Mouse (Mus musculus) liver, postnatal 0 days (tissue): ENCODE data around the gene Plin2.

ENCODE experiments used
- CTCF ChIP-seq: sonication (generic); IDR thresholded peaks from 2 replicates; pipeline ENCODE4 v1.5.1; 2016; ENCODE audit warnings: antibody characterized with exemption, low read depth
- EP300 ChIP-seq: IDR thresholded peaks from 2 replicates; pipeline ENCODE4 v1.6.1; 2016; ENCODE audit warnings: antibody characterized with exemption, low read depth, mild to moderate bottlenecking

GRCm38 (mm10) chr4:86669780-86670201 is at the start of gene Plin2:
- TF ChIP-seq CTCF (no peak), EP300 (no peak)
